Mouse (Mus musculus) liver, embryonic 14.5 days (tissue): Measurements from ENCODE around the gene Artn.

ENCODE experiments used
- CTCF ChIP-seq: IDR thresholded peaks from 2 replicates; pipeline ENCODE4 v1.5.1; 2016; ENCODE audit warnings: antibody characterized with exemption, low read depth, control low read depth
- EP300 ChIP-seq: IDR thresholded peaks from 2 replicates; pipeline ENCODE4 v1.6.1; 2016; ENCODE audit warnings: antibody characterized with exemption, low read depth

DNA sequence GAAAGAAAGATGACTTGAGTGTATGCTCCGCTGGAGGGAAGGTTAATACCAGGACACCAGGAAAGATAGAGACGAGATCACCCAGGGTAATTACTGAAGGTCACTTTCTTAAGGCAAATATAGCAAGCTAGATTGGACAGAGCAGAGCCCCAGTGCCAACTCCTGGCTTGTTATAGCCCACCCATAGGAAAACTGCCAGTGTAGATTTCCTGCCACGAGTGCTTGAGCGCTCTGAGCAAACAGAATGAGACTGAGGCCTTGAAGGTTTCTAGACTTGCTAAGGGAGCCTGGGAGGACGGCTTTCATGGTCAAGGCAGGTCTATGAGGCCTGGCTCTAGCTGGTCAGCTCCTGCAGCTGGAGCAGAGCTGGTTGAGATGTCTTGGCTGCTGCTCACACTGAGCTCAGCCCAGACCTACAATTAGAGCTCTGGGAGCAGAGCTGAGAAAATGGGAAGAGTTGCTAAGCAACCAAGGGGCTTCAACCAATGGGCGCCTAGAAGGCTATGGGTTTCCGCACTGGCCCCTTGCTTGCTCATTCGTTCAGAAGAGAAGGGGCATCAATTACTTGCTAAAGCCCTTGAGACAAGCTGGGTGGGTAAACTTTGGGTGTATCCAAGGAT, 20.6 kb downstream of the Artn start:
- TF ChIP-seq CTCF (no peak), EP300 (no peak)
